Mouse (Mus musculus) heart, adult 8-10 months (tissue): ENCODE data around the gene 4930469K13Rik. TPM values are rescaled to one million over a fixed set of nuclear protein-coding genes. Genes with fewer than 3 reads are reported as not detected.

ENCODE experiments used
- DNase-seq: peaks from one replicate; pipeline ENCODE4 v3.0.0; 2022; ENCODE audit warnings: low spot score
- total RNA-seq, 4 experiments: library from RNA; stranded (reverse); gene quantifications; 2 replicates each; pipeline ENCODE4 v1.2.4; 2022

Gene 4930469K13Rik
- total RNA-seq, 4 experiments from 2014 or later, result not detected

- no peak for DNase-seq
These were observed 105.4 kb downstream of the 4930469K13Rik start, which contains the start of gene Kcnip1 for GRCm38 (mm10) chr11:33992938-33993337. Gene Kcnip1 (minus strand): TSS chr11:33993152.

- DNase-seq, result no peak
These were observed 108.4 kb downstream of the 4930469K13Rik start for GRCm38 (mm10) chr11:33990002-33990401.

- no peak for DNase-seq
These were observed 111.8 kb downstream of the 4930469K13Rik start for GRCm38 (mm10) chr11:33986525-33986924.

GRCm38 (mm10) chr11:33980146-33980545 is 118.2 kb downstream of the 4930469K13Rik start:
- DNase-seq, result no peak

- peak; percentile 11 for DNase-seq
These were observed 123.2 kb downstream of the 4930469K13Rik start for GRCm38 (mm10) chr11:33975121-33975520.

DNA sequence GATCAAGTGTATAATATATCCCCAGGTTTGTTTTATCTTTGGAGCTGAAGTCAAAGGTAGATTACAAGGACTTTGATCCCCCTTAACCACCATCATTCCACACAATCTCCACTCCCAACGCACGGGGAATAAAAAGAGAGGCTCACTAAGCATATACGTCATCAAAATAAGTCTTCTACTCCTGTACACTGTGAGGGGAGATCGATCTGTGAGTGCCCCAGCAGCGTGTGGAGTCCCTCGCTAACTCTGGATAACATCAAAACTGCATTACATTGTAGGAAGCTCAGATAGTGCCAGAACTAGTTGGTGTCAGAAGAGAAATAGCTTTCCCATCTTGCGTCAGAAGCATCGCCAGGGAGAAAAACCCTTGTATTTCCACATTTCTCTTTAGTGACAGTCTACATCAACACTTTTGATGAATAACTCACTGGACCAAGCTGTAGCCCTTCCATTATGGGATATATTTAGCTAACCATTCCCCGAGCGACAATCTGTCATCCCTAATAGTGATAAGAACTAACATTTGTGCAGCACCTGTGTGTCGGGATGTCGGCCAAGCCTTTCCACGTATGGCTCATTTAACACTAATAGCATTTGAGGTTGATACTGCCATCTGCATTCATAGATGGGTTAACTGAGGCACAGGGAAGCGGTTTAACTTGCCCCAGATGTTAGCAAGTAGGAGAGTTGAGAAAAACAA is 123.9 kb downstream of the 4930469K13Rik start:
- no peak for DNase-seq

GRCm38 (mm10) chr11:33972114-33972513 is 126.2 kb downstream of the 4930469K13Rik start:
- DNase-seq, result no peak

DNA sequence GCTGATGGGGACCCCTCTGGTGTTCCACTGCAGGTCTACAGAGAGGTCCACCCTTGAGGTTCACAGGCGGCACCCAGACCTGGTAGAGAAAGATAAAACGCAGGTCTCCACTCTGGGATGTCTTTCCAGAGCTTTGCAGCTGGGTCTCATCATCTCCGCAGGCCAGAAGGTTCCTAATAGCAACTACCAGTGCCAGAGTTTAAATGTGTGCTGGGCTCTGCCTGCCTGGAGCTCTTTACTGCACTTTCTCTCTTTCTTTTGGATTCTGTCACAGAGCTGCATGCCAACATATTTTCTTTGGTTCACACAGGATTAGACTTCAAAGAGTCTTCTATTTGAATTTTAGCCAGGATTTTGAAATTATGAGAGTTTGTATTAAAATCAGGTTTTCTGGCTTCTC is 129.2 kb downstream of the 4930469K13Rik start:
- no peak for DNase-seq

DNA sequence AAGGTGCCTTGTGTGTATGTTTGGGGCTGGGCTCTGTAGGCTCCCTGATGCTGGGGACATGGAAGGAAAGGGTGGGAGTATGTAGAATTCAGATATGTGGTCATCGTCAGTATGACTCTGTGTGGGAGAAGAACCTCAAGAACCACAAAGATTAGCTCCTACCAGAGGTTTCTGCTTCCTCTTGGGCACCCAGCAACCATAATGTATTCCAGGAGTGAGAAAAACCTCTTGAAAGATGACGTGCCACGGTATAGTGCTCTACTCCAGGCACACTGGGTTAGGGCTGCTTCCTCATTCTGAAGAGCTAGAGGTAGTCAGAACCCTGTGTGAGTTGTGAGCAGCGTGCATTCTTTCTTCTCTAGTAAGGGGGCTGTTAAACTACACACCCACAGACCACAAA is 130.6 kb downstream of the 4930469K13Rik start:
- no peak for DNase-seq

DNA sequence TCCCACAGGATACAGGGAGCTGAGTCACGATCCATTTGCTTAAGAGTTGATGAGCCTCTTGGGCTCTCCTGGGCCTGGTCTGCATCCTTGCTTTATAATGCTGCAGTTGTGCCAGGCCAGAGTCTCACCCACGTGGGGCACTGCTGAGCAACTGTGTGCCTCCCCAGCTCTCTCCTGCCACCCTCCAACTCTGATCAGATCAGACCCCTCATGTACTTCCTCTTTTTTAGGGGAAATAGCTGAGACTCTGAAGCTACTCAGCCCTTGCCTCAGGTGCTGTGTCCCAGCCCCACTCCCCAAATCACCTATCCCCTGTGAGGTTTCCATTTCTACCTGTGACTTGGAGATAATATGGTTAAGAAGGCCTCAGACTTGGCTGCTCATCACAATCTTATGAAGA is 133.0 kb downstream of the 4930469K13Rik start:
- DNase-seq, result no peak

- no peak for DNase-seq
These were observed 135.5 kb downstream of the 4930469K13Rik start, which contains the start of gene Kcnmb1 for GRCm38 (mm10) chr11:33962688-33963407. Gene Kcnmb1 (plus strand): TSS chr11:33963013.

GRCm38 (mm10) chr11:33962178-33962577 is 136.2 kb downstream of the 4930469K13Rik start:
- no peak for DNase-seq

- DNase-seq, result peak; percentile 23
These were observed 139.6 kb downstream of the 4930469K13Rik start for GRCm38 (mm10) chr11:33958713-33959112.

GRCm38 (mm10) chr11:33957595-33957994 is 140.8 kb downstream of the 4930469K13Rik start:
- no peak for DNase-seq

DNA sequence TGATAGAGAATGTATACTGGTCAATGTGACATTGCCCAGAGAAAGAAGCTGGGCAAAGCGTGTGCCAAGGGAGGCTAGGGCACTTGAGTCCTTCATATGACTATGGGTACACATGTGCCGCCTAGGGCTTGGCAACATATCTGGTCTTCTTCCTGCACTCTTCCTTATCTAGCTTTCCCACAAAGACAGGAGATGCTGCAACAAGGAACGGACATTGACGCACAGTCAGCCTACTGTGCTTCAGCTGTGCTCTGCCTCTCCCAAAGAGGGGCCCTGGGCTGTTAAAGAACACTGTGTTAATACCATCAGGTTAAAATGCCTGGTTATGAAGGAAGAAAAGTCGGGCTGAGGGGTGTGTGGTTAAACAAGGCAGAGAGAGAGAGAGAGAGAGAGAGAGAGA is 141.7 kb downstream of the 4930469K13Rik start:
- no peak for DNase-seq

DNA sequence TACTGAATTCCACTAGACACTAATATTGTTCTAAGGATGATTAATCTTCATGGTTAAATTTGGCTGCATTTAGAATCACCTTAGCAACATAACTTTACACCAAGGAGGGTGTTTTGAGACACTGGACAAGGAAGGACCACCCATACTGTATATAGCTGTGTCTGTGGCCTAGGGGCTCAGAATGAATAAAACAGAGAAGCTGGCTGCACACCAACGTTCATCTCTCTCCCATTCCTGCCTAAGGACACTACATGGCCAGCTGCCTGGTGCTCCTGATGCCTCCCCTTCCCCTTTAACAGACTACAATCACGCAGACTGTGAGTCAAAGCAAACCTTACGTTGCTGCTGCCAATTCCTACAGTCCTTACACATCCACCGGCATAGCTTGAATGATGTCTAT is 142.4 kb downstream of the 4930469K13Rik start:
- DNase-seq, result no peak

DNA sequence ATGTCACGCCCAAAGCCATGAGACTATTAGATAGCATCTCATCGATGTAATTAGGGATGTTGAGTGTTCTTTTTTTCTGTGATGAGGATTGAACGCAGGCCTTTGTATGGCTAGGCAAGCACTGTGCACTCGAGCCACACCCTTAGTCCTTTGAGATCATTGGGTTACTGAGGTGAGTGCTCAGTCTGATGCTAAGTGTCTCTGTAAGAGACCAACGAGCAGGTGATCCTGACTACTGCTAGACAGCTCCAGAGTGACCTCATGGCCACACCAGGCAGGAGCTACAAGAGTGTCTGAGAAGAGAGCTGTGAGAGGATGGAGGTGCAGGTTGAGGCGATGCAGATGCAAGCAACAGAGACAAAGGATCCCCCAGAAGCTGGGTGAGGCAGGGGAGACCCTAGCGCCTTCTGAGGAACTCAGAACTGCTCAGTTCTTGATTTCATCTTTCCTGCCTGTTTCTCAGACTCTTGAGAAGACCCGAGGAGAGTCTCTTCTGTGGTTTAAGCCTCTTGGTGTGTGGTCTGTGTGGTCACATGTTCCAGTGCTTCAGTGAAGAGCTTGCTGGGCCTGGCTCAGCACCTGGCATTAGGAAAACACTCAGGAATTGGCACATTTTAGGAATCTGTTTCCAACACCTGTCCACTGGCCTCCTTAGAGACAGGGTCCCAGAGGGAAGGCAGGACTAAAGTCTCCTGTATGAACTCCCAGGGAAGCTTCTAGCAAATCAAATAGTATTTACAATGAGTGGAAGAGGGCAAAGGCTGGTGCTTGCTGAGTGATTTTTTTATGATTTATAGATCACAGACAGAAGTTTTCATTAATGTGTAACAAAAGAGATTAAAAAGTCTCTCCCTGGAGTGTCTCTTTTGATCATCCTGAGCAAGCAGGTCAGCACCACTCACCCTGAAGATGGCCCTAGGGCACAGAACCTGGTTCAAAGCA is 146.4 kb downstream of the 4930469K13Rik start:
- DNase-seq, result no peak

GRCm38 (mm10) chr11:33951155-33951554 is 147.2 kb downstream of the 4930469K13Rik start:
- DNase-seq, result no peak

- no peak for DNase-seq
These were observed 151.9 kb downstream of the 4930469K13Rik start for GRCm38 (mm10) chr11:33946501-33946900.

DNA sequence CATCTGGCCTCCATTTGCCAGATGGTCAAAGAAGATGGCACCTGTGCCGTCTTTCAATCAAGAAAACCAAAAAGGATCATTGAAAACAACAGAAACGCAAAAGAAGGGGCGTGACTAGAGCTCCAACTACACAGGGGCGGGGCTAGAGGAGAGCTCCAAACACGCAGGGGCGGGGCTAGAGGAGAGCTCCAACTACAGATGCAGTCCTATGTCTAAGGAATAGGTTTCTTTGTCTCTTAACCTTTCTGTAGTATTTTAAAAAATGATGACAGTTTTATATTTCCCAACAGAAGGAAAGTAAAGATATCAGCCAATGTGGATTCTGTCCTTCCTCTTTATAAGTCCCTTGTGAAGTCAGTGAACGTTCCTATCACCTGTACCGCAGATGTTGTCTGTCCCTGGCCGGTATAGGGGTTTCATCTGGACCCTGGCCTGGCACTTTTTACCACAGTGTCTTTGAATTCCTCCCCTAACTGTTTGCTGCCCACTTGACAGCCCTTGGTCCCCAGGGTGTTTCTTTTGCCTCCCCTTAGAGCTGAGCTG is 153.5 kb downstream of the 4930469K13Rik start:
- DNase-seq, result no peak

DNA sequence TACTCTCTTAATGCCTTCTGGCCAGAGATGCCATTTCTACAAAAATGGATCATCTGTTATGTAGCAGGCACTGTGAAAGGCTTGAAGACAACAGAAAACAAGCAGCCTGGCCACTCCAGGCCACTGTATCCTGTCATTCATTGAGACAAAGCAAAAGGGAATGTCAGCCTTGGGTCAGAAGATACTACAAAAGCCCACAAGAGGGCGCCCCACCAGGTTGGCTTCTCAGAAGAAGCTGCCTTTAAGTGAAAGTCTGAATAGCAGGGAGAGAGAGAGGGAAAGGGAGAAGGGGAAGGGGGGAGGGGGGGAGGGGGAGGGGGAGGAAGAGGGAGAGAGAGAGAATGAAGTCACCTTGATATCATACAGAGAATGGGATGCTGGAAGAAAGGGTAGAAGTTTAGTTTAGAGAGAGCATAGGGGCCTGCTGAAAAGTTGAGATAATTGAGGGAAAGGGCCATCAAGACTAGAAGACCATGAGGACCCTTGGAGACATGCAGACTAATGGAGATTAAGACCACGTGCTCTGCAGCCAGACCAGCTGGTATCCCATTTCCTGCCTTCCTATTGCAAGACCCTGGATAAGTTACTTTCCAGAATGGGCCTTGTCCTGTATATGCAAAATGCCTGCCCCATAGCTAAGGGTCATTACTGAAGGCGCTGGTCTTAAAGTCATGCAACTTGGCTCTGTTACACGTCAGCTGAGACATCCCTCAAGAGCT is 154.1 kb downstream of the 4930469K13Rik start:
- DNase-seq, result no peak
